Mouse (Mus musculus) layer of hippocampus, adult 6 months (tissue): ENCODE measurements around the gene Dusp5. TPM values are rescaled to one million over a fixed set of nuclear protein-coding genes. Genes with fewer than 3 reads are reported as not detected.

ENCODE experiments used
- long read RNA-seq, 2 experiments: library from polyadenylated mRNA; unstranded; transcript quantifications; one replicate each; pipeline ENCODE4 v2.0.0; 2019 to 2020
- polyA plus RNA-seq: library from polyadenylated mRNA; unstranded; fragments of <200 nt; fragmentation: Nextera tagmentation; gene quantifications from 2 replicates; pipeline ENCODE4 v1.2.3, GENCODE M21; 2021

Gene Dusp5
- polyA plus RNA-seq: 8.2 and 8.5 TPM in 2 replicates
- long read RNA-seq, experiment 1, transcript Dusp5-201 (4 exons, 2,473 nt): major isoform, 10 of 12 reads
- long read RNA-seq, experiment 1, partial matches to known transcripts: 1 of 12 reads
- long read RNA-seq, experiment 1, other reads (novel, unspliced or antisense): 1 of 12 reads
- long read RNA-seq, experiment 2, transcript Dusp5-201 (4 exons, 2,473 nt): major isoform, 85 of 92 reads
- long read RNA-seq, experiment 2, partial matches to known transcripts: 1 of 92 reads
- long read RNA-seq, experiment 2, other reads (novel, unspliced or antisense): 6 of 92 reads

GRCm38 (mm10) chr19:53528752-53529454 lies at the start of gene Dusp5:
Gene Dusp5 (plus strand): TSS chr19:53529109.

GRCm38 (mm10) chr19:53588968-53589367 lies 60.1 kb downstream of the Dusp5 start, which contains the start of gene Nutf2-ps1:
Gene Nutf2-ps1 (minus strand): TSS chr19:53589068.

Other genes starting within 250 kb of the Dusp5 start
- 15.7 and 16.8 TPM in 2 replicates for gene Mxi1, start 218.6 kb upstream of the Dusp5 start, polyA plus RNA-seq
- gene Gm10197, start 157.3 kb upstream of the Dusp5 start, polyA plus RNA-seq: 6.9 and 7.8 TPM in 2 replicates
- gene Smndc1, start 138.5 kb upstream of the Dusp5 start, polyA plus RNA-seq: 18.0 and 18.7 TPM in 2 replicates
- 30.4 and 32.9 TPM in 2 replicates for gene Nutf2-ps1, start 60.0 kb downstream of the Dusp5 start, polyA plus RNA-seq
- 22.0 and 23.9 TPM in 2 replicates for gene Smc3, start 71.3 kb downstream of the Dusp5 start, polyA plus RNA-seq
- gene Rbm20, start 148.2 kb downstream of the Dusp5 start, polyA plus RNA-seq: 0.63 and 0.98 TPM in 2 replicates